22 mouse cellular contexts compared by ENCODE assay signal in genomic region chr7:125308433-125308832, GRCm38 (mm10).
"Had no signal": no experiment of that assay in that cellular context is flagged by ENCODE, and none has a peak within 500 bp of the region (broad histone marks: within the 10 kb centered on the region; RNA-seq: fewer than 3 reads in every experiment).

No protein-coding gene starts in this region.

- DNase-seq: forebrain, postnatal 0 days; gastrocnemius, postnatal 25 days; heart, adult 18-20 months; heart, postnatal 10 days; heart, postnatal 4 days; kidney, adult 18-20 months; kidney, adult 8-10 months; kidney, postnatal 10 days; kidney, postnatal 25 days; kidney, postnatal 4 days; liver had no signal

- H3K4me3 ChIP-seq: heart, embryonic 10.5 days; heart, embryonic 12.5 days; hindbrain, embryonic 10.5 days; hindbrain, embryonic 12.5 days; intestine, embryonic 15.5 days; layer of hippocampus, adult 2 months; left cerebral cortex, adult 2 months; limb, embryonic 10.5 days; limb, embryonic 12.5 days had no signal

- ATAC-seq: forebrain, postnatal 0 days; inflammation-experienced regulatory T-cells, adult 6 months; intestine, embryonic 15.5 days; intestine, postnatal 0 days had no signal

- H3K27ac ChIP-seq: heart, embryonic 10.5 days; hindbrain, embryonic 10.5 days; hindbrain, embryonic 12.5 days; intestine, embryonic 15.5 days; layer of hippocampus, adult 2 months; left cerebral cortex, adult 2 months; limb, embryonic 10.5 days; limb, embryonic 12.5 days had no signal

- H3K4me2 ChIP-seq: heart, embryonic 12.5 days; hindbrain, embryonic 12.5 days; intestine, embryonic 15.5 days; limb, embryonic 12.5 days had no signal

- H3K9me3 ChIP-seq: heart, embryonic 10.5 days; heart, embryonic 12.5 days; hindbrain, embryonic 10.5 days; hindbrain, embryonic 12.5 days; intestine, embryonic 15.5 days; limb, embryonic 10.5 days; limb, embryonic 12.5 days had no signal

- H3K9ac ChIP-seq: forebrain, postnatal 0 days; heart, embryonic 12.5 days; hindbrain, embryonic 12.5 days; intestine, embryonic 15.5 days; limb, embryonic 12.5 days had no signal

- H3K27me3 ChIP-seq: heart, embryonic 12.5 days; hindbrain, embryonic 12.5 days; intestine, embryonic 15.5 days; limb, embryonic 12.5 days had no signal

- H3K4me1 ChIP-seq: heart, embryonic 10.5 days; heart, embryonic 12.5 days; hindbrain, embryonic 10.5 days; hindbrain, embryonic 12.5 days; intestine, embryonic 15.5 days; limb, embryonic 10.5 days; limb, embryonic 12.5 days had no signal

- H3K36me3 ChIP-seq: heart, embryonic 10.5 days; heart, embryonic 12.5 days; hindbrain, embryonic 10.5 days; hindbrain, embryonic 12.5 days; intestine, embryonic 15.5 days; limb, embryonic 10.5 days; limb, embryonic 12.5 days had no signal
